Mouse (Mus musculus) ovary, postnatal 36 days (tissue): ENCODE measurements around the gene Pacsin1.
A peak's percentile ranks its signal among the peaks of the same experiment; 100 is the strongest.
"Not testable (repeated sequence)": the region's sequence is repeated elsewhere in the genome, so short reads cannot be mapped to it uniquely, and the experiment has no call there.

Experiments
- DNase-seq: peaks from one replicate; pipeline ENCODE4 v3.0.0; 2022; ENCODE audit warnings: low spot score, mixed read lengths

Gene Pacsin1

DNA sequence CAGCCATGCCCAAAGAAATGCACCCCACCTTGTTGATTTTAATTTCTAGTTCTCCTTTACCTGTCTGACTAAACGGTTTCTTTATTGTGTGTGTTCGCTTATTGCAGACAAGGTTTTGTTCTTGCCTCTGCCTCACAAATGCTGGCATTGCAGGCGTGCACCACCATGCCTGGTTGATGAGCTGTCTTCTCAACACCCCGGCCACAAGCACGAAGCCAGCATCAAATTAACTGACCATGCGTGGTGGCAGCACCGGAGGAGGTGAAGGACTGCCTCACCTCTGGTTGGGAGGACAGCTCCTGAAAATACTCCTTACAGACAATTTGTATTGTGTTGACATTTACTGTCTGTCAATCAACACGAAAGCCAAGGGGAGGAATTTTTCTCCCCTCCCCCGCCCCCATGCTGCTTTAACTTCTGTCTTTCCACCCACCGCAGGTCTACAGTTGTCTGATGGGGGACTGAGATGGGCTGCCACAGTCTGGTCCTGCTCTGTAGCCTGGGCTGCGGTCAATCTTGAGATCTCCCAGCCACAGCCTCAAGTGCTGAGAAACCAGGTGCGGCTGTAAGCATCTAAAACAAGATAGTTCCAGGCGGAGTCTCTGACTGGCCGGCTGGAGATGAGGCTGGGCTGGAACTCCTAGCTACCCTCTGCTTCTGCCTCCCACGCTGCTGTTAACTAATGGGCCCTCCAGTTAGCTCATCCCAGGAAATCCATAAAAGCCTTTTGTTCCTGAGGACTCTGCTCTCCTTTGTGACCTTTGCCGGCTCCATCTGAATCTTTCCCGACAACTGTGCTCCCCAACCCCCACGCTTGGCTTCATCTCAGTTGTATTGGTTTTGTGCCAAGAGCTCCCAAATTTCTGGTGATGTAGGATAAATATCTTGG lies 18.9 kb upstream of the Pacsin1 start, which contains the start of gene Rps10:
Gene Rps10, minus strand, starts transcription at position 538 of the 889 bp plus-strand sequence.
- DNase-seq = no peak

DNA sequence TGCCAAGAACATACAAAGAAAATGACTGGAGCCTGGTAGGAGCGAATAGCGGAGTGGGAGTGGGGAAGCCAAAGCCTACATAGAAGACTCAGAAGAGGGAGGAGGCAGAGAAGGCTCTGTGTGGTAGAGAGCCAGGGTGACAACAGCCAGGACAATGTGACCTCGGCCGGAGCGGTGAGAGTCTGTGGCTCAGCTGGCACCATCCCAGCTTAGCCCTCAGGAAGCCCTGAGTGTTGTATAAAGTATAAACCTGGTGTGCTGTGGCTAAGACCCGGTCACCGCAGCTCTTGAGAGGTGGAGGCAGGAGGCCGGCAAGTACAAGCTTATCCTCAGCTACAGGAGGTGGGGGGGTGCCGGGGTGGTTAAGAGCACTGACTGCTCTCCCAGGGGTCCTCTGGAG lies 18.0 kb upstream of the Pacsin1 start:
- no peak for DNase-seq

DNA sequence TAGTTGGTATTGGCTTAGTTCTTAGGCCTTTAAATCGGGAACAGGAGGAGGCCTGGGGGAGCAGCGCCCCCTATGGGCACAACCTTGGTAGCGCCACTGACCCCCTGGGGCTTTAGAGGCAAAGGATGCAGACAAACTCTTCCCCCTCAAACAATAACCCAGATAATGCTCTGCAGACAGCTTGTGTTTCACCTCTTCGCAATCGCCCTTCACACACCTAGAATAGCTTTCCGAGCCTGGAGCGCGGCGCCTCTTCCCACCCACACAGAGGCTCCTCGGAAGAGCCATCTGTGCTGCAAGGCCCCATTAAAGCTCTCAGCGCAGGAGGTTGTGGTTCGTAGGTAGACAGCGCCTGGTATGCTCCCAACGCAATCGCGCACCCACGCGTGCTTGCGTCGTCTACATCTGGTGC lies 16.4 kb upstream of the Pacsin1 start:
- DNase-seq = no peak

DNA sequence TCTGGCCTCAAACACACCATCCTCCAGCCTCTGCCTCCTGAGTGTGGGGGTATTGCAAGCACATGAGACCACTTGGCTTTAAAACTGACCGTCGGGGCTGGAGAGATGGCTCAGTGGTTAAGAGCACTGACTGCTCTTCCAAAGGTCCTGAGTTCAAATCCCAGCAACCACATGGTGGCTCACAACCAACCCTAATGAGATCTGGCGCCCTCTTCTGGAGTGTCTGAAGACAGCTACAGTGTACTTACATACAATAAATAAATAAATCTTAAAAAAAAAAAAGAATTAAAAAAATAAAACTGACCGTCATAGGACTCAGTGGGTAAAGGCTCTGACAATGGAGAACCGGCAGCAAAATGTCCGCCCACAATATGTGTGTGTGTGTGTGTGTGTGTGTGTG lies 15.5 kb upstream of the Pacsin1 start:
- not testable (repeated sequence) for DNase-seq

DNA sequence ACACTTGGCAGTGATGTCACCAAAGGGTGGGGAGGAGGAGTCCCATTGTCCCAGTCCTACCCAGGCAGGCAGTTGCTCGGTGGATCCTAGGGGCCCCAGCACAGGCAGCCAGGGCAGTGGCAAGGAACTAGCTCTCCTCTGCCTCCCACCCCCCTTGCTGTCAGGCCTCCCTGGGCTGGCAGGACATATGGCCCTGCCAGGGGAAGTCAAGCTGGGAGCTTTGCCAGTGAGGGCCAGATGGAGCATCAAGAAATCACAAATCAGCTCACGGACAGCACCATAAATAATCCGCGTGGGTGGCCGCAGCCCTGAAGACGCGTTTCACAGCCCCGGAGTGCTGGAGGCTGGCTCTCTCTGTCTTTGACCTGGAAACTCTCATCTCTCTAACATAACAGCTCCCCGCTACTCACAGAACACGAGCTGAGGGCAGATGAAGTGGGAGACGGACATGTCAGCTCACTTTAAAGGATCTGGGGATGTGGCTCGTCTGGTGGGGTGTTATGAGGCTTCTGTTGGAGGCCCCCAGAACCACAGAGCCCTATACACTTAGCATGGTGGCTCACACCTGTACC lies 12.7 kb upstream of the Pacsin1 start:
- DNase-seq = no peak

DNA sequence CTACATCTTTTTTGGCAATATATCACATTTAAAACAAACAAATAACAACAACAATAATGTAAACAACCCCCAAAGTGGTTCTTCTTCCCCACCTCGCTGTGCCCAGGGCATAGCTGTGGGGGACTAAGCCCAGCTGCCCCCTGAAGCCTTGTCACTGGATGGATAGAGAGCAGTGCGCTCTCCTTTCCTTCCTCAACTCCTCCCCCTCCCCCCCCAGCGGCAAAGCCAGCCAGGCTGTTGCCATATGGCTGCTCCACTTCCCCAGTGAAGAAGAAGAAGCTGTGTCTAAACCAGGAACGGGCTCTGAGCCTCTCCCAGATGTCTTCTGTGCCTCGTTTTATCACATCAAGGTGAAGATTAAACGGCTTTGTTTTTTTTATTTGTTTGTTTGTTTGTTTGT lies 12.2 kb upstream of the Pacsin1 start:
- DNase-seq = no peak

DNA sequence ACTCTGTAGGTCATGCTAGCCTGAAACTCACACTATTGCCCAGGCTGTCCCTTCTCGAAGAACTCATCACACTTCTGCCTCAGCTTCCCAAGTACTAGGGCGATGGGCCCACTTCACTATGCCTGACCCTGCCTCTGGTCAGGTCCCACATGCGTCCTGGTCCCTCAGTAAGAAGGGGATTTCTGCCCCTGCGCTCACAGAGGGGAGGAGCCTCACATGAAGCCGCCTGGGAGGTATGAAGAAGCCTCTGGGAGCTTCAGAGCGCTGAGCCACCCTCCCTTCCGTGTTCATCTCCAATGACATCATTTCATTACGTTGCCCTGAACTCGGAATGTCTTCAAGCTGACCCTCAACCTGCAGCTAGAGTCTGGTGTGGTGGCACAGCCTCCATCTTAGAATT lies 11.6 kb upstream of the Pacsin1 start:
- no peak for DNase-seq

DNA sequence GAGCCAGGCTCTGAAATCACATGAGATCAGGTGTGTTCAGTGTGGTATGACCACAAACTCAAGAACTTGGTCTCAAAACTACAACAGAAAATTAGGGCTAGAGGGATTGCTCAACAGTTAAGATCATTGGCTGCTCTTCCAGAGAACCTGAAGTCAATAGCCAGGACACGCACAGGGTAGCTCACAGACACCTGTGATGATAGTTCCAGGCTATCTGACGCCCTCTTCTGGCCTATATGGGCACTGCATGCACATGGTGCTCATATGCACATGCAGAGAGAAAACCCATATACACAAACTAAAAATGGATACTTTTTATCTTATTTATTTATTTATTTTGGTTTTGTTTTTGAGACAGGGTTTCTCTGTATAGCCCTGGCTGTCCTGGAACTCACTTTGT lies 10.7 kb upstream of the Pacsin1 start:
- no peak for DNase-seq

DNA sequence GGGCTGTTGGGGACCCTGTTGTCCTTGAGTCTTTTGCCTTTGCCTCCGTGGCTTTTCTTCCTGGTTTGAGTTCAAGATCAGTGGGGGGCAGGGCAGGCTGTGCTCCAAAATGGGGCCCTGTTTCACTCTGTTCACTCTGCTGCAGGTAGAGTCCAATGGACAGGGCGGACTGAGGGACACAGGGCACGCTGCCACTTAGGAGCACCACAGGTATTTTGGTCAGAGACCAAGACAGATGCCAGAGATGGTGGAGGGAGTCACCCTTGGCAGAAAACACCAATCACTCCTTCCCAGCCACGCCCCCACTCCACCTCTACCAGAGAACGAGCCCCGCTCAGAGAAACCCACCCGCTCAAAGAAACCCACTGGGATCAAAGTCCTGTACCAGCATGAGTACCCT lies 9.5 kb upstream of the Pacsin1 start:
- no peak for DNase-seq

DNA sequence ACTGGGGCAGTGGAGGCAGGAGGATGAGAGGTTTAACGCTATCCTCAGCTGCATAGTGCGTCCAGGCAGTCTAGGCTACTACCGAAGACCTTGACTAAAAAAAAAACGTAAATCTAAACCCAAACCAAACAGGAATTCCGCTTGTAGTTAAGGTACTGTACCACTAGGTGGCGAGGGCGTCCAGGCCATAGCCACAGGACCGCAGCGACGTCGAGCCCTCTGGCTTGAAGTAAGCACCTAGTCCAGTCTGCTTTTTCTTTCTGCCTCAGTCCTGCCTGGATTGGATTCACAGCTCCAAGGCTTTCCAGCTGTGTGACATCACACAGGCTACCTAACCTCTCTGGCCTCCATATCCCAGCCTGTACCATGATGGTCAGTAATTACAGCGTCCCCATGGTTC lies 5.1 kb upstream of the Pacsin1 start:
- peak; percentile 53 for DNase-seq

DNA sequence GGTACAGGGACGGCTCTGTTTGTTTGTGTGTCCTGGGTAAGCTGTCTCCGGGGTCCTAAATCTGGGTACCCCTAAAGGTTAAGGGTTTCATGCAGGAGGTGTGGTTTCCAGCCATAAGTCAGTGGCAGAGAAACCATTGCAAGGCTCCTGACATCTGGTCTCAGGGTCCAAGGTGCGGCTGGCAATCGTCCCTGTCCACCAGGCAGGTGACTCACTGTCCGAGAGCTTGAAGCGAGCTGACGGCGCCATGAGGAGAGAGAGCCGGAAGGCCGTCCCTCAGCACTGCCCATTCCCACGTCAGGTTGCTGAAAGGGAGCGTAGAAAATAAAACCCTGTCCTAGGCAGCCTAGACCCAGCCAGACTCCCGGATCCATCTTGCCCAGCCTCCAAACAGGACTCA lies 4.7 kb upstream of the Pacsin1 start:
- DNase-seq = no peak

DNA sequence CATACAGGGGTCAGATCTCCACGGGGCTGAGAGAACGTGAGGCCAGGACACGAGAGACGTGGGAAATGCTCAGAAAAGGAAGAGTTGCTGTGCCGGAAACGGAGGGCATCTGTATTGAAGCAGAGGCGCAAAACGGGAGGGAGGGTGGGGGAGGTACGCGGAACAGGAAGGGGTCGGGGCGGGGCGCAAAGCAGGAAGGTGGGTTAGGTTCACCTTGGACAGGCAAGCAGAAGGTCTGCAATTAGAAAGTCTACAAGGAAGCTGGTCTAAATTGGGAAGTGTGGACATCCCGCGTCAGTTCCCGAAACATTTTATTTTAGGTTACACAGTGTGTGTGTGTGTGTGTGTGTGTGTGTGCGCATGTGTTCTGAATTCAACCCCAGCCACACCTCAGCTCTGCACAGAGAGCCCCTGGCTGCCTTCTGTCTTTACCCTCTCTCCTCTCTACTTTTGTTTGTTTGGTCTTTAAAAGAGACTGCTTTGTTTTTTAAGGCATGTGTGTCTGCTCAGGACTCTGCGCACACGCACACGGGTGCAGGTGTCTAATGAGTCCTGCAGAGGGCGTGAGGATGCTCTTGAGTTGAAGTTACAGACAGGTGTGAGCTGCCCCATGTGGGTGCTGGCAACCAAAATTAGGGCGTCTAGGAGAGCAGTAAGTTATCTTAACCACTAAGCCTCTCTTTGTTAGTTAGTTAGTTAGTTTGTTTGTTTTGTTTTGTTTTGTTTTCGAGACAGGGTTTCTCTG lies 3.1 kb upstream of the Pacsin1 start:
- no peak for DNase-seq

DNA sequence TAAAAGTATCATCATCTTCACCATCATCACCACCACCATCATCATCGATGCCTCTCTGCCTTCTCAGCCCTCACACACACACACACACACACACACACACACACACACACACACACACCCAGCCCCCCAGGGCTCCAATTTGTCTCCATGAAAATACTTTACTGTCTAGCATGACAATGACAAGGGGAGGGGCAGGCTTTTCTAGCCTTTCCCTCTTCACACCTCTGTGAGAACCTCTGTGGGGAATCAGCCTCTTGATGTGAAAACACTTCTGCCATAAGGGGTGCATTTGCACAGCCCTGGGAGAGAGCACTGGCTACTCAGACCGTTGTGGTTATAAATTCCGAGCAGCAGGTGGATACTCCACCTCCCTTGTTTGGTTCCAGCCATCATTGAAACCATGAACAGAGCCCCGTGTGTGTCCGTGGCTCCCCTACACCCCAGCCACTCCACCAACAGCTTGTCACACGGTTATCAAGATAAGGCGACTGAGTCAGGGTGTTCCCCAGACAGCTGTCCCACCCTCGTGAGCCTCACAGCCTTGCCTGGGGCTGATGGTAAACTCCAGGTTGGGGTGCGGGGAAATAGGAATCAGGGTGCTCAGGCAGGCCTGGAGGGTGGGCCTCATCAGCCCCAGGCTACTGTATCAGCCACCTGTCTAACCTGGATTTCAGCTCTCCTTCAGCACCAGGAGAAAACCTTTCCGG lies 1.9 kb upstream of the Pacsin1 start:
- DNase-seq = no peak

DNA sequence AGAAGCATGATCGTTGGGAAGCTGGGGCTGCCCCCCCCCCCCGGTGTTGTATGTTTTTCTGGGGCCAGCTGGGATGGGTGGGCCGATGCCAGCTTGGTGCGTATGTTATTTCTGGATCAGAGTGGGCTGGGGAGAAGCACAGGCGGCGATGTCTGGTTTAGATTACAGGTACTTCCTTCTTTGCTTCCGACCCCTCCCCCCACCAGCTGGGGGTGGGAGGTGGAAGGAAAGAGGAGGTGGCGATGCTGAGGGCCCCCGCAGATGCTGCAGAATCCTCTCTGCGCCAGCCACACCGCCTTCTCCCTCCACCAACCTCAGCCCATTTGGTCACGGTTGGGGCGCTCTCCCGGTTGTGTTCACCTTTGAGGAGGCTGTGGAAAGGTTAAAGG lies 696 bp downstream of the Pacsin1 start:
- DNase-seq = no peak

DNA sequence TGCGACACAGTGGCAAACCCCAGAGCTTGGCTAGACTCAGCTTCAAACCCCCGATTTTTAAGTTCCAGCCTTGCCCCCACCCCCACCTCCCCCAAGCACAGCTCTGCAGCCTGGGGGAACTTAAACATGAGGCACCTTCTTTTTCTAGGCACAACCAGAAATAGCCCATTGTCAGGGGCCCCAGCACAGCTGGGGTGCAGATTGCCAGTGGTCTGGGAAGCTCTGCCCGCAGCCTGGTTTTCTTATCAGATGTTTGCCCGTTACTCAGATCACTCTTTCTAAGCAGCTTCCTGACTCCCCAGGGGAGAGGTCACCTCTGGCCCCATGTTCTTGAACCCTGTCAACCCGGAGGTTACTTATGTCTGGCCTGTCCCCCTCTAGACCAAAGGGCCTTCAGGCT lies 1.1 kb downstream of the Pacsin1 start:
- no peak for DNase-seq

DNA sequence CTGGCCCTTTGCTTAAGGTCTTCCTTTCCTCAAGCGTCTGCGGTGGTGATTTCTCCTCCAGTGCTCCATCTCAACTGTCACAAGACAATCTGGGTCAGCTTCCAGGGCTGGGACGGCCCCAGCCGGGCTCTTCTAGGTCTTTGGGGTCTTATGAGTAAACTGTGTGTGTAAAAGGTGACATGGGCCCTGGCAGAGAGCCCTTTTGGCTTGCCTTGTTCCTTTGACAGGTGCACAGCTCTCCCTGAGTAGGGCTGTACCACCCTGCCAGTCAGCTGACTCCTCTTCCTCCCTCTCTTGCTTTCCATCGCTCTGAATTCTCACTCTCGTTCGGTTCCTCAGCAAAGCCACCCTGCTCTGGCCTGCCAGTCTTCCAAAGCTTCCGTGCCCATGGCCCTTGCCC lies 1.8 kb downstream of the Pacsin1 start:
- no peak for DNase-seq

DNA sequence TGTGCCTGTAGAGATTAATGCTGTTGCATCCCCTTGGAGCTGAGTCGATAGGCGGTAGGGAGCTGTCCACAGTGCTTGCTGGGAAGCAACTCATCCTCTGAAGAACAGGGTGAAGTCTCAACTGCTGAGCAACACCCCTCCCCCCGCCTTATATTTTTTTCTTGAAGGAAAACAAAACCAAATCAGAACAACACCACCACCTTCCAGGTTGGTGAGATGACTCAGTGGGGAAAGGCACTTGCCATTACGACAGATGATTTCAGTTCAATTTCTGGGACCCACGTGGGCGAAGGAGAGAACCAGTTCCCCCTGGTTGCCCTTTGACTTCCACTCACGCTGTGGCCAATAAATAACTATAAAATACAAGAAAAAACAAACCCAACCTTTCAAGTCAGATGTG lies 3.5 kb downstream of the Pacsin1 start:
- DNase-seq = no peak

DNA sequence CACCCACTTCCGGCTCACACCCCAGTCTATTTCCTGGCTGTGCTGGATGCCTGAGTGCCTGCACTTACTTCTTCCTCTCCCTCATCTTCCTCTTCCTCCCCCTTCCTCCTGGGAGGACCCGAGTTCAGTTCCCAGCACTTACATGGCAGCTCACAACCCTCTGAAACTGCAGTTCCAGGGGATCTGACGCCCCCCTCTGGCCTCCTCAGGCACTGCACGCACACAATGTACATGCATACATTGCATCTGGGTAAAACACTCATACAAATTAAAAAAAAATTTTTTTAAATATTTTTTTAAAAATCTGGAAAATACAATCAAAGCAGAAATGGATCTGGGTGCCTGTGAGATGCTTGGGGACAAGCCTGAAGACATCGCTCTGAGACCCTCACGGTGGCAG lies 16.4 kb downstream of the Pacsin1 start:
- no peak for DNase-seq

DNA sequence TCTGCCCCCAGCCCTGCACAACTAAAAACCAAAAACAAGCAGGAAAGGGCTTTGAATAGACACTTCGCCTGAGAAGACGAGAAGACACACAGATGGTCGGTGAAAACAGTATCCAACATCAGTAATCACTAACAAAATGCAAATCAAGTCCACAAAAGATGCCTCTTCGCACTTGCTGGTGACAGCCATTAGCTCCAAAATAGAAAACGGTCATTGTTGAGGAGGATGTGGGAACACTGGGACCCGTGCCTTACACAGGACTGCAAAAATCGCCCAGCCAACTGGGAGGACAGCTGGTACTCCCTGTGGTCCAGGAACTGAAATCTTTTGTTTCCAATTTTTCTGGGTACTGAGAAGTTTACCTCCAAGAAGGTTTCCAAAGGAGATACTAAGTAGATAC lies 18.6 kb downstream of the Pacsin1 start:
- DNase-seq = no peak

DNA sequence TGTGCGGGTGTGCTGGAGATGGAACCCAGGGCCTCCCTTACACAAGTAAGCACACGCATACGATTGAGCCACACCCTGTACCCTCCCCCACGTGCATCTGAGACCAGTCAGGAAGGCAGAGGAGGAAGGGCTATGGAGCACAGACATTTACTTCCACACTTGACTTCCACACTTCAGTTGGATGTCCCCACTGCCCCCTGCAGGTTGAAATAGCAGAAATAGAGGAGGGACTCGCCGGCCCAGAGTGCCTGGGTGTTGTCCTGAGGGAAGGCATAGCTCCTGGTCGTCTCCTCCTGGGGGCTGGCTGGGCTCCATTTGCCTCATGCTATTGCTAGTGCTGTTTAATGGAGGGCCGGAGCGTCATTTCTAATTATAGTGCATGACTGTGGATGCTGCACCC lies 20.1 kb downstream of the Pacsin1 start:
- DNase-seq = no peak

DNA sequence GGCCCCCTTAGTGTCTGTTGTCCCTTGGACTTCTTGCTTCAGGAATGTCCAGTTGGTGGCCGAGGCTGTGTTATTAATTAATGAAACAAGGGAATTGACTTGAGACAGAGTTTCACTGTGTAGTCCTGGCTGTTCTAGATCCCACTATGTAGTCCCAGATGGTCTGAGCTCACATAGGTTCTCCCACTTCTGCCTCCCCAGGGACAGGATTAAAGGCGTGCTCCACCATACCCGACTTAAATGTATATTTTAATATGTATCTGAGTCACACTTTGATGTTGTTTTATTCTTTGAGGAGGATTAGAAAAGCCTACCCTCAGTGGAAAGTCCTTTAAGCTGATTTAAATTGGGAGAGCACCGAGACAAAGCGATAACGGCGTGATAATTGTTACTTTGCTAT lies 21.0 kb downstream of the Pacsin1 start:
- no peak for DNase-seq

DNA sequence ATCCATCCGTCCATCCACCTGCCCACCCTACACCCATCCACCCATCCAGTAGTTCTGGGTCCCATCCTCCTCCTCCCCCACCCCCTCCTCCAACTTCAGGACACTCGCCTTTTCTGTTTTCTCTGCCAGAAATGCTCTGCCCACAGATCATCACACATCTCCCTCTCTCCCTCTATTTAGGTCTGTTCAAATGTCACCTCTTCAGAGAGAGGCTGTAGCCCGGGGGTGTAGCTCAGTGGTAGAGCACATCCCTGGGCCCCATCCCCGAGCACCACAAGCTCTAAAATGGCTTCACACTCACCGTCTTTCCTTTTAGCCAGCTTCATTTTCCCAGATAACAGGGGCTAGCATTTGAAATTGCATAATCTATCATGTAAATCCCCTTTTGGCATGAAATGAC lies 22.4 kb downstream of the Pacsin1 start:
- no peak for DNase-seq
